Mouse (Mus musculus) embryonic fibroblast, embryonic 13.5 days (primary cell): ENCODE data around the gene Dcaf4. TPM values are rescaled to one million over a fixed set of nuclear protein-coding genes. Genes with fewer than 3 reads are reported as not detected.

Experiments
- H3K27ac ChIP-seq: 2 replicates; pipeline ENCODE4 v1.5.1; 2012; ENCODE audit warnings: low read length, control low read depth, inconsistent platforms; ENCODE audit not compliant: insufficient read depth
- H3K4me1 ChIP-seq: 2 replicates; pipeline ENCODE4 v1.6.1; 2011; ENCODE audit warnings: low read length; ENCODE audit not compliant: control insufficient read depth, insufficient read depth
- H3K4me3 ChIP-seq: 2 replicates; pipeline ENCODE4 v1.5.1; 2011; ENCODE audit warnings: mild to moderate bottlenecking, control low read depth, low read length; ENCODE audit not compliant: insufficient read depth
- CTCF ChIP-seq: IDR thresholded peaks from 2 replicates; pipeline ENCODE4 v1.5.1; 2011; ENCODE audit warnings: mild to moderate bottlenecking, control low read depth, low read length, moderate library complexity, borderline replicate concordance; ENCODE audit not compliant: insufficient read depth
- POLR2A ChIP-seq: IDR thresholded peaks from 2 replicates; pipeline ENCODE4 v1.6.1; 2011; ENCODE audit warnings: low read depth, mild to moderate bottlenecking, control low read depth, low read length, moderate library complexity
- polyA plus RNA-seq: library from polyadenylated mRNA; stranded (reverse); fragments of >200 nt; gene quantifications from 2 replicates; pipeline ENCODE4 v1.2.4, GENCODE M21; 2011; ENCODE audit warnings: low read depth; ENCODE audit not compliant: missing spikeins, insufficient read length

The Dcaf4 gene
- 19.9 and 21.6 TPM in 2 replicates for polyA plus RNA-seq

- peak within 1 kb of the TSS; percentile 30; the same call in 1 of the 2 replicates for H3K27ac ChIP-seq
- H3K4me1 ChIP-seq, result peaks cover 5% of the 10 kb centered on the region; the same call in 1 of the 2 replicates
These were observed at the start of gene Dcaf4 for GRCm38 (mm10) chr12:83520311-83520890. Gene Dcaf4, plus strand, starts transcription at chr12:83520466.

GRCm38 (mm10) chr12:83471760-83472159, 48.5 kb upstream of the Dcaf4 start:
- Histone ChIP-seq H3K4me1 (no peaks in the 10 kb centered on the region), H3K4me3 (no peak overlapping the region), H3K27ac (no peak overlapping the region)
- TF ChIP-seq POLR2A, result no peak
- TF ChIP-seq CTCF, result no peak

More at GRCm38 (mm10) chr12:83520311-83520890, at the start of gene Dcaf4:
- TF ChIP-seq POLR2A (peak; percentile 76), CTCF (no peak; the same call in 1 of the 2 replicates)
- H3K4me3 ChIP-seq, result peak within 1 kb of the TSS; percentile 90

GRCm38 (mm10) chr12:83473987-83474600, 46.2 kb upstream of the Dcaf4 start:
- Histone ChIP-seq H3K4me3 (no peak overlapping the region), H3K4me1 (no peaks in the 10 kb centered on the region), H3K27ac (no peak overlapping the region)
- TF ChIP-seq CTCF (no peak), POLR2A (no peak)

- no peak for TF ChIP-seq POLR2A
- TF ChIP-seq CTCF, result no peak
- H3K4me1 ChIP-seq, result no peaks in the 10 kb centered on the region
- H3K4me3 ChIP-seq, result no peak overlapping the region
- H3K27ac ChIP-seq, result no peak overlapping the region
These were observed 44.8 kb upstream of the Dcaf4 start for GRCm38 (mm10) chr12:83475419-83475818.

- Histone ChIP-seq H3K4me3 (no peak overlapping the region), H3K27ac (no peak overlapping the region), H3K4me1 (no peaks in the 10 kb centered on the region)
- TF ChIP-seq CTCF (no peak), POLR2A (no peak)
These were observed 44.0 kb upstream of the Dcaf4 start for GRCm38 (mm10) chr12:83476277-83476676.

- Histone ChIP-seq H3K4me1 (no peaks in the 10 kb centered on the region), H3K27ac (no peak overlapping the region), H3K4me3 (no peak overlapping the region)
- TF ChIP-seq POLR2A (no peak), CTCF (no peak)
These were observed 41.1 kb upstream of the Dcaf4 start for GRCm38 (mm10) chr12:83479140-83479539.

- no peak overlapping the region for H3K4me3 ChIP-seq
- no peak overlapping the region for H3K27ac ChIP-seq
- no peak for TF ChIP-seq POLR2A
- TF ChIP-seq CTCF, result no peak
- no peaks in the 10 kb centered on the region for H3K4me1 ChIP-seq
These were observed 40.4 kb upstream of the Dcaf4 start for GRCm38 (mm10) chr12:83479818-83480401.

- TF ChIP-seq POLR2A (no peak), CTCF (no peak)
- Histone ChIP-seq H3K4me1 (no peaks in the 10 kb centered on the region; the same call in 1 of the 2 replicates), H3K27ac (no peak overlapping the region), H3K4me3 (no peak overlapping the region)
These were observed 38.8 kb upstream of the Dcaf4 start for GRCm38 (mm10) chr12:83481439-83481838.

- Histone ChIP-seq H3K4me1 (no peaks in the 10 kb centered on the region; the same call in 1 of the 2 replicates), H3K4me3 (no peak overlapping the region), H3K27ac (no peak overlapping the region)
- no peak for TF ChIP-seq CTCF
- no peak for TF ChIP-seq POLR2A
These were observed 36.6 kb upstream of the Dcaf4 start for GRCm38 (mm10) chr12:83483653-83484052.
